Mouse (Mus musculus) MEL (cell line): ENCODE data around the gene Rab22a.

Experiments
- CTCF ChIP-seq, 3 experiments: IDR thresholded peaks in 2 of 3; conservative IDR thresholded peaks in 1 of 3; 2 replicates each; pipeline ENCODE4 v1.5.1; 2011 to 2012; ENCODE audit warnings: low read length in 3 of 3, low read depth in 2 of 3, mild to moderate bottlenecking in 2 of 3, improper control_type of control experiment in 1 of 3, inconsistent platforms in 1 of 3, mixed read lengths in 1 of 3, moderate library complexity in 1 of 3; ENCODE audit not compliant: control insufficient read depth in 1 of 3, insufficient read depth in 1 of 3, poor library complexity in 1 of 3, severe bottlenecking in 1 of 3
- MAFK ChIP-seq: IDR thresholded peaks from 2 replicates; pipeline ENCODE4 v1.6.1; 2011; ENCODE audit warnings: low read depth, mild to moderate bottlenecking, low read length, improper control_type of control experiment, borderline replicate concordance
- MAX ChIP-seq: IDR thresholded peaks from 2 replicates; pipeline ENCODE4 v1.6.1; 2011; ENCODE audit warnings: low read length, improper control_type of control experiment
- NELFE ChIP-seq: IDR thresholded peaks from 2 replicates; pipeline ENCODE4 v1.6.1; 2011; ENCODE audit warnings: low read depth, low read length, improper control_type of control experiment
- NRF1 ChIP-seq: IDR thresholded peaks from 2 replicates; pipeline ENCODE4 v1.6.1; 2014; ENCODE audit warnings: low read depth, mild to moderate bottlenecking, inconsistent platforms, low read length, improper control_type of control experiment, moderate library complexity; ENCODE audit not compliant: poor library complexity, insufficient read depth, severe bottlenecking
- POLR2AphosphoS5 ChIP-seq: IDR thresholded peaks from 2 replicates; pipeline ENCODE4 v1.6.1; 2012; ENCODE audit warnings: low read depth, borderline replicate concordance, mild to moderate bottlenecking, inconsistent platforms, low read length, moderate library complexity, mixed read lengths
- RAD21 ChIP-seq: IDR thresholded peaks from 2 replicates; pipeline ENCODE4 v1.6.1; 2011; ENCODE audit warnings: mild to moderate bottlenecking, low read depth, low read length, improper control_type of control experiment
- TAL1 ChIP-seq: IDR thresholded peaks from 2 replicates; pipeline ENCODE4 v1.6.1; 2012; ENCODE audit warnings: mild to moderate bottlenecking, inconsistent platforms, low read length, moderate library complexity, mixed read lengths
- TBP ChIP-seq: IDR thresholded peaks from 2 replicates; pipeline ENCODE4 v1.8.0; 2011; ENCODE audit warnings: low read depth, low read length, improper control_type of control experiment
- ZMIZ1 ChIP-seq: IDR thresholded peaks from 2 replicates; pipeline ENCODE4 v1.6.1; 2012; ENCODE audit warnings: low read depth, mild to moderate bottlenecking, inconsistent platforms, low read length, improper control_type of control experiment, moderate library complexity

GRCm38 (mm10) chr2:173742744-173743143 lies 83.2 kb downstream of the Rab22a start:
- TF ChIP-seq CTCF (IDR thresholded peaks at IDR 0.05 in 2 of 3, conservative IDR thresholded peaks at IDR 0.05 in 1 of 3; ENCODE audit: control insufficient read depth in 1 of 3, insufficient read depth in 1 of 3, low read depth in 2 of 3, low read length in 3 of 3, poor library complexity in 1 of 3, severe bottlenecking in 1 of 3) (no peak), NRF1 (no peak), NELFE (no peak), MAX (no peak), RAD21 (no peak), POLR2AphosphoS5 (no peak), TBP (no peak), MAFK (no peak), TAL1 (no peak), ZMIZ1 (no peak)
